Mouse (Mus musculus): Measurements from ENCODE around the gene Fgr. TPM values are rescaled to one million over a fixed set of nuclear protein-coding genes. Genes with fewer than 3 reads are reported as not detected.

The Fgr gene
- polyA plus RNA-seq, 1 experiment from 2014 or later, result 0.81 TPM

- Histone ChIP-seq H3K27me3 (peaks cover 38% of the 10 kb centered on the region), H3K4me1 (peaks cover 45% of the 10 kb centered on the region), H3K4me2 (no peak overlapping the region), H3K9me3 (replicated peaks) (no peaks in the 10 kb centered on the region), H3K27ac (peak overlapping the region; percentile 1; the same call in 1 of the 2 replicates), H3K36me3 (no peaks in the 10 kb centered on the region), H3K4me3 (replicated peaks) (no peak overlapping the region), H3K9ac (no peak overlapping the region)
- ATAC-seq (replicated peaks; ENCODE audit: low FRiP score), result peak; percentile 16; the same call in 1 of the 2 replicates
- WGBS, result 37% methylated on average over 6 of the region's 6 CpGs
Measured at GRCm38 (mm10) chr4:132976729-132977128, 2.8 kb downstream of the Fgr start.

DNA sequence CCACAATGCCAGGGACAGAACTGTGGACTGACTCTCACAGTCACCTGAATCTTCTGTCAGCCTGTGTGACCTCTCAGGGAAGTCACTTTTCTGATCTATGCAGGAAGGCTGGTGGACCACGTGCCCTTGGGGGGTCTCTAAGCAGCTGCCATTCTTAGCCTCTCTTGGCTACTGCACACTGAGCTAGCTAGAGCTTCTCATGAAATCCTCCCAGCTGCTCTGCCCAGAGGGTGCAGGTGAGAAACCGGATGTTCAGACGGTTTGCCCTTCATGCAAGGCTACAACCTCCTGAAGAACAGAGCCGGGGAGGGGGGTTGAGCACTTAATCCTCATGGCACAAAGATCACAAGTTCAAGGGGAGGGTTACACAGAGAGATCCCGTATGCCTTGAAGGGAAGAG lies 3.7 kb downstream of the Fgr start:
- no peak for ATAC-seq (replicated peaks; ENCODE audit: low FRiP score)
- 33% methylated on average over 5 of the region's 5 CpGs for WGBS
- Histone ChIP-seq H3K27ac (no peak overlapping the region), H3K9me3 (replicated peaks) (no peaks in the 10 kb centered on the region), H3K36me3 (no peaks in the 10 kb centered on the region), H3K9ac (no peak overlapping the region), H3K4me1 (peaks cover 45% of the 10 kb centered on the region), H3K4me3 (replicated peaks) (no peak overlapping the region), H3K4me2 (no peak overlapping the region), H3K27me3 (peaks cover 41% of the 10 kb centered on the region)

GRCm38 (mm10) chr4:132979186-132979585 lies 5.3 kb downstream of the Fgr start:
- 60% methylated on average over 2 of the region's 2 CpGs for WGBS
- no peak overlapping the region for H3K4me2 ChIP-seq
- H3K4me1 ChIP-seq, result peaks cover 43% of the 10 kb centered on the region
- H3K27ac ChIP-seq, result no peak overlapping the region
- no peak overlapping the region for H3K9ac ChIP-seq
- no peaks in the 10 kb centered on the region for H3K9me3 ChIP-seq (replicated peaks)
- peaks cover 28% of the 10 kb centered on the region for H3K27me3 ChIP-seq
- H3K4me3 ChIP-seq (replicated peaks), result no peak overlapping the region
- ATAC-seq (replicated peaks; ENCODE audit: low FRiP score), result no peak
- no peaks in the 10 kb centered on the region for H3K36me3 ChIP-seq

GRCm38 (mm10) chr4:132981621-132982020 lies 7.7 kb downstream of the Fgr start:
- WGBS, result 81% methylated on average over 6 of the region's 6 CpGs
- H3K9me3 ChIP-seq (replicated peaks), result no peaks in the 10 kb centered on the region

GRCm38 (mm10) chr4:132982999-132983398 lies 9.1 kb downstream of the Fgr start:
- 0 out of 2 replicates have a peak, but pooled peaks cover 4% of the 10 kb centered on the region for H3K27me3 ChIP-seq
- H3K4me2 ChIP-seq, result no peak overlapping the region
- H3K9ac ChIP-seq, result no peak overlapping the region
- H3K9me3 ChIP-seq (replicated peaks), result no peaks in the 10 kb centered on the region
- H3K4me3 ChIP-seq (replicated peaks), result no peak overlapping the region
- 48% methylated on average over 6 of the region's 6 CpGs for WGBS
- no peaks in the 10 kb centered on the region for H3K36me3 ChIP-seq
- H3K27ac ChIP-seq, result peak overlapping the region; percentile 45
- ATAC-seq (replicated peaks; ENCODE audit: low FRiP score), result 0 out of 2 replicates have a peak, but pooled peaks have one; percentile 25
- peaks cover 25% of the 10 kb centered on the region for H3K4me1 ChIP-seq

More at GRCm38 (mm10) chr4:132981621-132982020, 7.7 kb downstream of the Fgr start:
- Histone ChIP-seq H3K4me2 (no peak overlapping the region), H3K27me3 (peaks cover 7% of the 10 kb centered on the region; the same call in 1 of the 2 replicates), H3K9ac (no peak overlapping the region), H3K4me1 (peaks cover 37% of the 10 kb centered on the region), H3K36me3 (no peaks in the 10 kb centered on the region), H3K27ac (no peak overlapping the region), H3K4me3 (replicated peaks) (no peak overlapping the region)
- no peak for ATAC-seq (replicated peaks; ENCODE audit: low FRiP score)

- Histone ChIP-seq H3K4me2 (no peak overlapping the region), H3K27ac (peak overlapping the region; percentile 74), H3K27me3 (0 out of 2 replicates have a peak, but pooled peaks cover 4% of the 10 kb centered on the region), H3K36me3 (no peaks in the 10 kb centered on the region), H3K4me3 (replicated peaks) (no peak overlapping the region), H3K9me3 (replicated peaks) (no peaks in the 10 kb centered on the region), H3K4me1 (peaks cover 25% of the 10 kb centered on the region), H3K9ac (no peak overlapping the region)
- WGBS, result 57% methylated on average over 7 of the region's 7 CpGs
- no peak for ATAC-seq (replicated peaks; ENCODE audit: low FRiP score)
Measured at GRCm38 (mm10) chr4:132983664-132984512, 10.0 kb downstream of the Fgr start.

DNA sequence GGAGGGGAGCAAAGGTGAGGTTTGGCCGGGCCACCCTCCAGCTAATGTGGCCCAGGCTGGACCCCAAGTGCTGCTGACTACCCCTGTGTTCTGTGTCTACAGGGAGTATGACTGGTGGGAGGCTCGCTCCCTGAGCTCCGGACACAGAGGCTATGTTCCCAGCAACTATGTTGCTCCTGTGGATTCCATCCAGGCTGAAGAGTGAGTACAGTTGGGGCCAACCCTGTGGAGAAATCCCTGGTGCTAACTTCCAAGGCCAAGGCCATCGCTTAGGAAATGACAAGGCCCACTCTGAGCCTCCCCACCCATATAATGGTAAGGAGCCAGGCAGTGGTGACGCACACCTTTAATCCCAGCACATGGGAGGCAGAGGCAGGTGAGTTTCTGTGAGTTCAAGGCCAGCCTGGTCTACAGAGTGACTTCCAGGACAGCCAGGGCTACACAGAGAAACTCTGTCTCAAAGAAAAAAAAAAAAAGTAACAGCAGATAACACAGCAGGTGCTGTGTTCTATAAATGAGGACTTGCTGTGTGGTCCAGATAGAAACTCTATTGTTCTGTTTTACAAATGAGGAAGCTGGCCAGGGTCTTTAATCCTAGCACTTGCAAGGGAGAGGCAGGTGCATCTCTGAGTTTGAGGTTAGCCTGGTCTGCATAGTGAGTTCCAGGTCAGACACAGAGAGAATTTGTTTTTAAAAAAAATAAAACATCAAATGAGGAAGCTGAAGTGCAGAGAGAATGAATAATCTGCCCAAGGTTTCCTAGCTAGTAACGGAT lies 14.9 kb downstream of the Fgr start:
- Histone ChIP-seq H3K4me2 (no peak overlapping the region), H3K4me1 (peaks cover 19% of the 10 kb centered on the region), H3K36me3 (no peaks in the 10 kb centered on the region), H3K27me3 (no peaks in the 10 kb centered on the region), H3K27ac (no peak overlapping the region), H3K9ac (no peak overlapping the region), H3K4me3 (replicated peaks) (no peak overlapping the region), H3K9me3 (replicated peaks) (no peaks in the 10 kb centered on the region)
- 87% methylated on average over 6 of the region's 6 CpGs for WGBS
- no peak for ATAC-seq (replicated peaks; ENCODE audit: low FRiP score)

DNA sequence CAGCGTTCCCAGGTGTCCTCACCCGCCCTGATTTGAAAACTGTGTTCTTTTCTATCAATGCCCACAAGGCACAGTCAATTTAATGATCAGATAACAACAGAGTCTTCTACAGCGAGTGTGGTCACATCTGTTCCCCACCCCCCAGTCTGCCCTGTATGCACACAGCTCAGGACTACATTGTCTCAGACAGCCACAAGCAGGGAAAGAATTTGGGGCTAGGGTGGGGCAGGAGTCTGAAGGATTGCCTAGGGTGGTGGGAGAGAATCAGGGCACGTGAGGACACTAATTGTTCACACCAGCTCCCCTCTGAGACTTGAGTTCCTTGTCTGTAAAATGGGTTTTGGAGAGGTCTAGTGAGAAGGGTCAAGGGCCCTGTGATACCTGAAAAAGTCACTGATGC lies 19.7 kb downstream of the Fgr start:
- WGBS, result 69% methylated on average over 4 of the region's 4 CpGs

GRCm38 (mm10) chr4:132997469-132998237 lies 23.8 kb downstream of the Fgr start:
- H3K4me1 ChIP-seq, result peaks cover 11% of the 10 kb centered on the region
- no peak; the same call in 1 of the 2 replicates for ATAC-seq (replicated peaks; ENCODE audit: low FRiP score)
- WGBS, result 41% methylated on average over 14 of the region's 14 CpGs
- peak overlapping the region; percentile 16; the same call in 1 of the 2 replicates for H3K4me2 ChIP-seq
- no peak overlapping the region for H3K9ac ChIP-seq
- no peak overlapping the region for H3K27ac ChIP-seq
- H3K9me3 ChIP-seq (replicated peaks), result no peaks in the 10 kb centered on the region
- H3K36me3 ChIP-seq, result no peaks in the 10 kb centered on the region
- H3K4me3 ChIP-seq (replicated peaks), result no peak overlapping the region
- H3K27me3 ChIP-seq, result 0 out of 2 replicates have a peak, but pooled peaks cover 2% of the 10 kb centered on the region

More for the DNA sequence above, 19.7 kb downstream of the Fgr start:
- ATAC-seq (replicated peaks; ENCODE audit: low FRiP score), result no peak
- Histone ChIP-seq H3K36me3 (no peaks in the 10 kb centered on the region), H3K4me2 (no peak overlapping the region), H3K27me3 (no peaks in the 10 kb centered on the region), H3K4me3 (replicated peaks) (no peak overlapping the region), H3K9ac (no peak overlapping the region), H3K9me3 (replicated peaks) (no peaks in the 10 kb centered on the region), H3K4me1 (peaks cover 11% of the 10 kb centered on the region; the same call in 1 of the 2 replicates), H3K27ac (no peak overlapping the region)

DNA sequence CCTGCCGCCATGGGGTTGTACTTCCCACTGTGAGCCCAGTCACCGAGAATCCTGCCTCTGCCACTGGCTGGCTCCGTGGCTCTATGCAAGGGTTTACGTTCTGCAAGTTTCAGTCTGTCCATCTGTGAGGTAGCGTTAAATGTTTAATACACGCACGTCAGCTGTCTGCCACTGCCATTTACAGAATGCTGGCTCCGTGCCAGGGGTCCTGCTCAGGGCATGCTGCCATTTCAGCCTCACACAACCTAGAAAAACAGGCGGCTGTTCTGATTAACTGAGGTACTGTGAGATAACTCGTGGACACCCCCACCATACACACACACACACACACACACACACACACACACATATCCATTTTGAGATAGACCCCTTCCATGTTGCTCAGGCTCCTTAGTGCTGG lies 29.0 kb downstream of the Fgr start:
- H3K9ac ChIP-seq, result no peak overlapping the region
- H3K36me3 ChIP-seq, result no peaks in the 10 kb centered on the region
- H3K4me1 ChIP-seq, result peaks cover 23% of the 10 kb centered on the region
- no peak overlapping the region for H3K27ac ChIP-seq
- H3K9me3 ChIP-seq (replicated peaks), result no peaks in the 10 kb centered on the region
- H3K27me3 ChIP-seq, result 0 out of 2 replicates have a peak, but pooled peaks cover 2% of the 10 kb centered on the region
- no peak overlapping the region for H3K4me3 ChIP-seq (replicated peaks)
- WGBS, result 42% methylated on average over 10 of the region's 10 CpGs
- no peak for ATAC-seq (replicated peaks; ENCODE audit: low FRiP score)
- H3K4me2 ChIP-seq, result 0 out of 2 replicates have a peak overlapping the region, but pooled peaks have one; percentile 17

DNA sequence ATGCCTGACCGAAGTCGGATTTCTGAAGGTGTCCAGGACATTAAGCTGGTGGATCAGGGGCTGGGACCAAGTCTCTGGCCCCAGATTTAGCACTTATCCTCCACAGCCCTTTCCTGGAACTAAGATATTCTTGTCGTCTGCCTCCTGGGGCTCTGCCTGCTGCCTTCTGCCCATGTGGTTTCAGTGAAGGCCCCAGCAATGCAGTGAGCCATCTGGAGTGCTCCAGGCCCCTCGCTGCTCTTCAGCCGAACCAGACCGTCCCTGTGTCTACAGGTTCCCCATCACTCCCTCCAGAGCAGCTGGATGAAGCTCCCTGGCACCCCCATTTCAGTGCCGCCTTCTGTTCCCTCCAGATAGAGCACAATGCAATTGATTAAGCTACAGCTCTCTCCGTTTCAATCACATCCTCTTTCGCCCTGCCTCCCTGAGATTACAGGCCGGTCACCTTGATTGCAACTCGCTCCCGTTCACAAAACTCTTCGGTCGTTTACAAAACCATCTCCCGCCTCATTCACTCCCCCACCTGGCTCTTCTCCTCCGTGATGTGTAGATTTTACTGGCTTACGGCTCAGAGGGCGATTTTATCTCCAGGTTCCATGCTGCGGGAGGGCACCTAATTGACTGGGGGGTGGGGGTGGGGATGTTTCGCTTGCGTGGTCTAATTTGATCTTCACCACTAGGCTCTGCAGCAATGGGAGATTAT lies 29.6 kb downstream of the Fgr start:
- no peak overlapping the region for H3K27ac ChIP-seq
- H3K36me3 ChIP-seq, result no peaks in the 10 kb centered on the region
- no peak overlapping the region for H3K4me3 ChIP-seq (replicated peaks)
- H3K4me1 ChIP-seq, result peaks cover 28% of the 10 kb centered on the region
- ATAC-seq (replicated peaks; ENCODE audit: low FRiP score), result no peak
- H3K9me3 ChIP-seq (replicated peaks), result no peaks in the 10 kb centered on the region
- 47% methylated on average over 21 of the region's 21 CpGs for WGBS
- no peak overlapping the region for H3K9ac ChIP-seq
- H3K4me2 ChIP-seq, result no peak overlapping the region
- H3K27me3 ChIP-seq, result 0 out of 2 replicates have a peak, but pooled peaks cover 2% of the 10 kb centered on the region
